Mouse (Mus musculus) intestine, postnatal 0 days (tissue): ENCODE measurements around the gene Fam189b. TPM values are rescaled to one million over a fixed set of nuclear protein-coding genes. Genes with fewer than 3 reads are reported as not detected.

Experiments used
- ATAC-seq: fragments of 200-750 bp; cut with Nextera tagmentation; 2 replicates; pipeline ENCODE4 v1.8.0; 2017; ENCODE audit warnings: mild to moderate bottlenecking, moderate TSS enrichment, moderate library complexity
- H3K27ac ChIP-seq: fragments of 300-500 bp; sonication (generic); 2 replicates; pipeline ENCODE4 v1.5.1; 2014; ENCODE audit warnings: mild to moderate bottlenecking, low read depth, low read length, moderate library complexity
- H3K27me3 ChIP-seq: fragments of 300-500 bp; sonication (generic); replicated peaks from 2 replicates; pipeline ENCODE4 v1.6.1; 2014; ENCODE audit warnings: low read length, mixed read lengths; ENCODE audit not compliant: control insufficient read depth, insufficient read depth
- H3K36me3 ChIP-seq: fragments of 300-500 bp; sonication (generic); 2 replicates; pipeline ENCODE4 v1.6.1; 2014; ENCODE audit warnings: mild to moderate bottlenecking, moderate library complexity; ENCODE audit not compliant: control insufficient read depth, insufficient read depth
- H3K4me1 ChIP-seq: fragments of 300-500 bp; sonication (generic); replicated peaks from 2 replicates; pipeline ENCODE4 v1.6.1; 2014; ENCODE audit warnings: antibody characterized with exemption, low read length, mixed read lengths; ENCODE audit not compliant: control insufficient read depth, insufficient read depth
- H3K4me2 ChIP-seq: fragments of 300-500 bp; sonication (generic); replicated peaks from 2 replicates; pipeline ENCODE4 v1.6.1; 2014; ENCODE audit warnings: low read depth, mild to moderate bottlenecking, moderate library complexity
- H3K4me3 ChIP-seq: fragments of 300-500 bp; sonication (generic); 2 replicates; pipeline ENCODE4 v1.5.1; 2014; ENCODE audit warnings: low read depth, low read length
- H3K9ac ChIP-seq: fragments of 300-500 bp; sonication (generic); 2 replicates; pipeline ENCODE4 v1.6.1; 2014; ENCODE audit warnings: mild to moderate bottlenecking, low read depth, low read length
- H3K9me3 ChIP-seq: fragments of 300-500 bp; sonication (generic); 2 replicates; pipeline ENCODE4 v1.6.1; 2016; ENCODE audit warnings: mixed run types; ENCODE audit not compliant: control insufficient read depth
- CTCF ChIP-seq: sonication (generic); IDR thresholded peaks from 2 replicates; pipeline ENCODE4 v1.5.1; 2016; ENCODE audit warnings: low read depth, mild to moderate bottlenecking, control low read depth, antibody characterized with exemption, moderate library complexity
- WGBS: fragments of 180-500 bp; shearing (Covaris S2); extraction: QIAGEN DNeasy Blood & Tissue Kit; methylation state at CpG from one replicate; pipeline ENCODE4 v1.1.7; 2014; 5-methylcytosine and 5-hydroxymethylcytosine counted together
- polyA plus RNA-seq: library from polyadenylated mRNA; unstranded; fragments of >200 nt; fragmentation: Nextera tagmentation; extraction: Ambion mirVana; gene quantifications from 2 replicates; pipeline ENCODE4 v1.2.1, GENCODE M21; 2015

The Fam189b gene
- polyA plus RNA-seq, 1 experiment from 2014 or later, result 4.9 TPM

GRCm38 (mm10) chr3:89228180-89228549 is 45.2 kb downstream of the Fam189b start:
- no peak overlapping the region for H3K9ac ChIP-seq
- ATAC-seq, result peak; percentile 73
- H3K4me3 ChIP-seq, result peak overlapping the region; percentile 40
- TF ChIP-seq CTCF, result peak; percentile 97
- H3K27me3 ChIP-seq, result no peaks in the 10 kb centered on the region
- WGBS, result under 1% methylated on average over 20 of the region's 20 CpGs
- peak overlapping the region; percentile 65 for H3K4me2 ChIP-seq
- H3K4me1 ChIP-seq, result peaks cover 4% of the 10 kb centered on the region; the same call in 1 of the 2 replicates
- no peaks in the 10 kb centered on the region for H3K36me3 ChIP-seq
- H3K9me3 ChIP-seq, result no peaks in the 10 kb centered on the region
- peak overlapping the region; percentile 17; the same call in 1 of the 2 replicates for H3K27ac ChIP-seq

- TF ChIP-seq CTCF, result no peak
- H3K9ac ChIP-seq, result no peak within 1 kb of the TSS
- H3K4me2 ChIP-seq, result peak within 1 kb of the TSS; percentile 65
- H3K27me3 ChIP-seq, result no peaks in the 10 kb centered on the region
- peaks cover 4% of the 10 kb centered on the region; the same call in 1 of the 2 replicates for H3K4me1 ChIP-seq
- WGBS, result 25% methylated on average over 10 of the region's 10 CpGs
- H3K4me3 ChIP-seq, result peak within 1 kb of the TSS; percentile 40
- H3K36me3 ChIP-seq, result no peaks in the 10 kb centered on the region
- H3K9me3 ChIP-seq, result no peaks in the 10 kb centered on the region
- H3K27ac ChIP-seq, result peak within 1 kb of the TSS; percentile 17; the same call in 1 of the 2 replicates
- no peak for ATAC-seq
Observed at GRCm38 (mm10) chr3:89228836-89229235, 45.9 kb downstream of the Fam189b start, which contains the start of gene Muc1. Muc1 (plus strand) TSS chr3:89229057.

GRCm38 (mm10) chr3:89229276-89229675 is 46.3 kb downstream of the Fam189b start:
- H3K4me1 ChIP-seq, result peaks cover 6% of the 10 kb centered on the region; the same call in 1 of the 2 replicates
- no peak overlapping the region for H3K4me3 ChIP-seq
- whole genome bisulfite sequencing, result 55% methylated on average over 4 of the region's 4 CpGs
- ATAC-seq, result no peak
- no peaks in the 10 kb centered on the region for H3K27me3 ChIP-seq
- no peaks in the 10 kb centered on the region for H3K36me3 ChIP-seq
- H3K27ac ChIP-seq, result no peak overlapping the region
- H3K4me2 ChIP-seq, result peak overlapping the region; percentile 65; the same call in 1 of the 2 replicates
- no peak overlapping the region for H3K9ac ChIP-seq
- TF ChIP-seq CTCF, result no peak
- no peaks in the 10 kb centered on the region for H3K9me3 ChIP-seq

- Histone ChIP-seq H3K36me3 (no peaks in the 10 kb centered on the region), H3K27me3 (no peaks in the 10 kb centered on the region), H3K27ac (no peak overlapping the region), H3K4me2 (no peak overlapping the region), H3K4me3 (no peak overlapping the region), H3K9ac (no peak overlapping the region), H3K9me3 (no peaks in the 10 kb centered on the region), H3K4me1 (peaks cover 7% of the 10 kb centered on the region; the same call in 1 of the 2 replicates)
- 86% methylated on average over 2 of the region's 2 CpGs for WGBS
- no peak for TF ChIP-seq CTCF
- no peak for ATAC-seq
Observed at GRCm38 (mm10) chr3:89230561-89230960, 47.6 kb downstream of the Fam189b start.

GRCm38 (mm10) chr3:89231345-89231744 is 48.4 kb downstream of the Fam189b start:
- no peaks in the 10 kb centered on the region for H3K9me3 ChIP-seq
- no peak overlapping the region for H3K4me2 ChIP-seq
- TF ChIP-seq CTCF, result no peak
- WGBS, result 64% methylated on average over 7 of the region's 7 CpGs
- H3K9ac ChIP-seq, result no peak overlapping the region
- H3K4me1 ChIP-seq, result peaks cover 7% of the 10 kb centered on the region; the same call in 1 of the 2 replicates
- no peaks in the 10 kb centered on the region for H3K27me3 ChIP-seq
- no peaks in the 10 kb centered on the region for H3K36me3 ChIP-seq
- no peak for ATAC-seq
- no peak overlapping the region for H3K4me3 ChIP-seq
- H3K27ac ChIP-seq, result no peak overlapping the region

GRCm38 (mm10) chr3:89231772-89232275 is 48.9 kb downstream of the Fam189b start:
- no peak for TF ChIP-seq CTCF
- Histone ChIP-seq H3K36me3 (no peaks in the 10 kb centered on the region), H3K4me1 (peaks cover 3% of the 10 kb centered on the region; the same call in 1 of the 2 replicates), H3K27ac (no peak overlapping the region), H3K4me2 (no peak overlapping the region), H3K9me3 (no peaks in the 10 kb centered on the region), H3K4me3 (no peak overlapping the region), H3K9ac (no peak overlapping the region), H3K27me3 (no peaks in the 10 kb centered on the region)
- no peak for ATAC-seq
- WGBS, result 74% methylated on average over 16 of the region's 16 CpGs
